Mouse (Mus musculus) lung, embryonic 14.5 days (tissue): ENCODE measurements around the gene Adora2a. TPM values are rescaled to one million over a fixed set of nuclear protein-coding genes. Genes with fewer than 3 reads are reported as not detected.
"Not testable (repeated sequence)": the region's sequence is repeated elsewhere in the genome, so short reads cannot be mapped to it uniquely, and the experiment has no call there.

ENCODE experiments used
- ATAC-seq: fragments of 200-750 bp; cut with Nextera tagmentation; 2 replicates; pipeline ENCODE4 v1.8.0; 2017; ENCODE audit warnings: mild to moderate bottlenecking, moderate TSS enrichment, moderate library complexity; ENCODE audit not compliant: insufficient read depth
- DNase-seq: peaks from one replicate; pipeline ENCODE4 v3.0.0-alpha.2; 2015
- H3K27ac ChIP-seq: fragments of 300-500 bp; sonication (generic); 2 replicates; pipeline ENCODE4 v1.5.1; 2014; ENCODE audit warnings: low read depth, mild to moderate bottlenecking, moderate library complexity
- H3K27me3 ChIP-seq: fragments of 300-500 bp; sonication (generic); 2 replicates; pipeline ENCODE4 v1.6.1; 2014; ENCODE audit warnings: low read length, control low read depth; ENCODE audit not compliant: insufficient read depth
- H3K36me3 ChIP-seq: fragments of 300-500 bp; sonication (generic); 2 replicates; pipeline ENCODE4 v1.6.1; 2014; ENCODE audit warnings: control low read depth; ENCODE audit not compliant: insufficient read depth
- H3K4me1 ChIP-seq: fragments of 300-500 bp; sonication (generic); 2 replicates; pipeline ENCODE4 v1.6.1; 2014; ENCODE audit warnings: antibody characterized with exemption, control low read depth; ENCODE audit not compliant: insufficient read depth
- H3K4me2 ChIP-seq: fragments of 300-500 bp; sonication (generic); 2 replicates; pipeline ENCODE4 v1.6.1; 2014; ENCODE audit warnings: mild to moderate bottlenecking
- H3K4me3 ChIP-seq: fragments of 300-500 bp; sonication (generic); 2 replicates; pipeline ENCODE4 v1.5.1; 2014; ENCODE audit warnings: low read depth, low read length
- H3K9ac ChIP-seq: fragments of 300-500 bp; sonication (generic); 2 replicates; pipeline ENCODE4 v1.6.1; 2014
- H3K9me3 ChIP-seq: fragments of 300-500 bp; sonication (generic); 2 replicates; pipeline ENCODE4 v1.6.1; 2016; ENCODE audit warnings: low read depth, low read length, control low read depth
- CTCF ChIP-seq: IDR thresholded peaks from 2 replicates; pipeline ENCODE4 v1.5.1; 2016; ENCODE audit warnings: antibody characterized with exemption, low read depth
- WGBS: fragments of 180-500 bp; shearing (Covaris S2); extraction: QIAGEN DNeasy Blood & Tissue Kit; methylation state at CpG from one replicate; pipeline ENCODE4 v1.1.7; 2014; 5-methylcytosine and 5-hydroxymethylcytosine counted together
- polyA plus RNA-seq: library from polyadenylated mRNA; unstranded; fragments of >200 nt; fragmentation: Nextera tagmentation; extraction: Ambion mirVana; gene quantifications from 2 replicates; pipeline ENCODE4 v1.2.1, GENCODE M21; 2014

The Adora2a gene
- polyA plus RNA-seq, 1 experiment from 2014 or later = 7.3 TPM

- Histone ChIP-seq H3K9me3 (no peaks in the 10 kb centered on the region), H3K27me3 (no peaks in the 10 kb centered on the region), H3K4me1 (no peaks in the 10 kb centered on the region), H3K36me3 (no peaks in the 10 kb centered on the region), H3K9ac (no peak overlapping the region), H3K4me3 (no peak overlapping the region), H3K27ac (no peak overlapping the region), H3K4me2 (no peak overlapping the region)
- ATAC-seq = no peak
- no peak for TF ChIP-seq CTCF
- peak; percentile 71 for DNase-seq
- 38% methylated on average over 2 of the region's 2 CpGs for WGBS
These were observed 28.6 kb downstream of the Adora2a start for GRCm38 (mm10) chr10:75345265-75345664.

GRCm38 (mm10) chr10:75350564-75350963 lies 33.9 kb downstream of the Adora2a start:
- H3K27me3 ChIP-seq = no peaks in the 10 kb centered on the region
- H3K4me2 ChIP-seq = no peak overlapping the region
- H3K36me3 ChIP-seq = no peaks in the 10 kb centered on the region
- 73% methylated on average over 5 of the region's 5 CpGs for WGBS
- H3K9ac ChIP-seq = no peak overlapping the region
- no peaks in the 10 kb centered on the region for H3K4me1 ChIP-seq
- TF ChIP-seq CTCF = no peak
- H3K4me3 ChIP-seq = no peak overlapping the region
- no peaks in the 10 kb centered on the region for H3K9me3 ChIP-seq
- no peak overlapping the region for H3K27ac ChIP-seq
- ATAC-seq = no peak
- DNase-seq = no peak

GRCm38 (mm10) chr10:75352541-75352940 lies 35.9 kb downstream of the Adora2a start:
- no peak overlapping the region for H3K27ac ChIP-seq
- ATAC-seq (no peak), DNase-seq (no peak)
- H3K27me3 ChIP-seq = no peaks in the 10 kb centered on the region
- no peak for TF ChIP-seq CTCF
- H3K4me2 ChIP-seq = no peak overlapping the region
- WGBS = 94% methylated on average over 12 of the region's 12 CpGs
- no peaks in the 10 kb centered on the region for H3K36me3 ChIP-seq
- H3K4me3 ChIP-seq = no peak overlapping the region
- no peaks in the 10 kb centered on the region for H3K4me1 ChIP-seq
- no peaks in the 10 kb centered on the region for H3K9me3 ChIP-seq
- no peak overlapping the region for H3K9ac ChIP-seq

DNA sequence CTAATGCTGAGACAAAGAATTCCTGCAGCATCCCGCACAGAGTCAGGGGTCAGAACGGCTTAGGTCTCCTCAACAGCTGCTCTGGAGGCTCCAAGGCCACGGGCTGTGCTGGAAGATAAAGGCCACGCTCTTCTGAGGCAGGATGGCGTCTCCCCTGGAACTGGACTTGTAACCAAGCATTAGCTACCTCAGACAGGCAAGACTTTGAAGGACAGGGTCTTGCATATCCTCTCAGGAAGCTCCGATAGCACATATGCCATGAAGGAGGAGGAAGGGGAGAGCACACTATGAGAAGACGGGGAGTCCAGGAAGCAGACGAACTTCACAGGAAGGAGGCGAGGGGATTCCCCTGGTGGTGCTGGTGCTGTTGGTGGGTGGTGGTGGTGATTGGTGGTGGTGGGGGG lies 37.2 kb downstream of the Adora2a start:
- not testable (repeated sequence) for H3K4me2 ChIP-seq, H3K27me3 ChIP-seq, H3K9me3 ChIP-seq, H3K4me3 ChIP-seq, DNase-seq, H3K27ac ChIP-seq, H3K4me1 ChIP-seq, H3K36me3 ChIP-seq, H3K9ac ChIP-seq
- 40% methylated on average over 7 of the region's 9 CpGs for WGBS
- ATAC-seq = peak; percentile 44; the same call in 1 of the 2 replicates

DNA sequence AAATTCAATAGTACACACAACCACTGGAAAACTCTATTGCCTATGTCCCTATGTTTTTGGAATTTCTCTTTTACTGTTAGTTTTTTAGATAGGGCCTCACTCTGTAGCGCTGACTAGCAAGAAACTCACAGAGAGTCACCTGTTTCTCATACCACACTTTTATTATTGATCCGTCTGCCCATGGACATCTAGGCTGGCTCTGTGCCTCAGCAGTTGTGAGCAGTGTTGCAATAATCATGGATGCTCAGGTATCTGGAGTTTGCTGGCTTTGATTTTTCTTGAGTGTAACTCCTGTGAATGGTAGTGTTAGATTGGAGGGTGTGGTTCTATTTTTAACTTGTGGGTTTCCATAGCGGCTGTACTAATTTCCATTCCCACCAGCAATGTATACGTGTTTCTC lies 38.7 kb downstream of the Adora2a start:
- Histone ChIP-seq H3K27ac (no peak overlapping the region), H3K36me3 (no peaks in the 10 kb centered on the region), H3K27me3 (no peaks in the 10 kb centered on the region), H3K4me2 (no peak overlapping the region), H3K9ac (no peak overlapping the region), H3K4me3 (no peak overlapping the region), H3K9me3 (no peaks in the 10 kb centered on the region), H3K4me1 (no peaks in the 10 kb centered on the region)
- DNase-seq (no peak), ATAC-seq (no peak)
- WGBS = 61% methylated on average over 4 of the region's 4 CpGs
- no peak for TF ChIP-seq CTCF

GRCm38 (mm10) chr10:75364214-75364690 lies 47.6 kb downstream of the Adora2a start:
- peak; percentile 82 for DNase-seq
- not testable (repeated sequence) for H3K4me1 ChIP-seq, H3K36me3 ChIP-seq, H3K9ac ChIP-seq, H3K4me2 ChIP-seq, H3K4me3 ChIP-seq, H3K27me3 ChIP-seq, H3K9me3 ChIP-seq
- ATAC-seq = peak; percentile 94
- H3K27ac ChIP-seq = peak overlapping the region; percentile 64; the same call in 1 of the 2 replicates
- WGBS = 7% methylated on average over 1 of the region's 1 CpGs

DNA sequence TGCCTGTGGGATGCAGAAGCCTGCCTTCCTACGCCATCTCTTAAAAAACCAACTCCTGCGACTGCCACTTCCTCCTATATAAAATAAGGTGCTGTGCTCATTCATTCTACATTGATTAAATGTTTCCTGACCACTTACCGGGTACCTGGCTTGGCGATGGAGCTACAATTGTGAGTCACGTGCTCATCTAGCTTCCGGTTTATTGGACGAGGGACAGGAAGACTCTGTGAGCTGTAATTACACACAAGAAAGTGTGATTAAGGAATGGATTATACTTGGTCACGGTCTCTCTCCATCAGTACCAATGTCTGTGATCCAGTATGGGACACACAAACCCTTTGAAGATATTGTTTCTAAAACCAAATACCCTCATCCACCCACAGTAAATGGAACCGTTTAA lies 48.1 kb downstream of the Adora2a start:
- H3K27ac ChIP-seq = peak overlapping the region; percentile 58; the same call in 1 of the 2 replicates
- no peaks in the 10 kb centered on the region for H3K27me3 ChIP-seq
- no peaks in the 10 kb centered on the region for H3K4me1 ChIP-seq
- DNase-seq = no peak
- H3K4me3 ChIP-seq = no peak overlapping the region
- H3K4me2 ChIP-seq = no peak overlapping the region
- no peaks in the 10 kb centered on the region for H3K9me3 ChIP-seq
- H3K9ac ChIP-seq = no peak overlapping the region
- H3K36me3 ChIP-seq = no peaks in the 10 kb centered on the region
- WGBS = 68% methylated on average over 9 of the region's 9 CpGs
- 0 out of 2 replicates have a peak, but pooled peaks have one; percentile 5 for ATAC-seq
- no peak for TF ChIP-seq CTCF

DNA sequence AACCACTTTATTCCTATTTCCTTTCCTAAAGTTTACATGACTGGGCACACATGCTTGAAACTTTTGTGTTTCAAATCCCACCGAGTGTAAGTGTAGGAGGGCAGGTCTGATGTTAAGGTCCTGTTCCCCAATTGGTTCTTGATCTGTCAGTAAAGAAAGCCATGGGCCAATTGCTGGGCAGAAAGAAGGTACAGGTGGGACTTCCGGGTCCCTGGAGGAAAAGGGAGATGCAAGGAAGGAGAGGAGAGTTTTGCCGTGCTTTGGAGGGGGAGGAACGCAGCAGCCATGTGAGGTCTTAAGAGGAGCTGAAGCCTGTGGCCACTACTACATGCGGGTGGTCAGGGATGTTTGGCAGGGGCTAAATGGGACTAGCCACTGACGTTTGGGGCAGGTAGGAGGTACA lies 48.6 kb downstream of the Adora2a start:
- Histone ChIP-seq H3K36me3 (no peaks in the 10 kb centered on the region), H3K4me3 (no peak overlapping the region), H3K4me2 (peak overlapping the region; percentile 23; the same call in 1 of the 2 replicates), H3K9me3 (no peaks in the 10 kb centered on the region), H3K27ac (no peak overlapping the region), H3K9ac (no peak overlapping the region), H3K4me1 (no peaks in the 10 kb centered on the region), H3K27me3 (no peaks in the 10 kb centered on the region)
- no peak for TF ChIP-seq CTCF
- 49% methylated on average over 6 of the region's 6 CpGs for WGBS
- 0 out of 2 replicates have a peak, but pooled peaks have one; percentile 7 for ATAC-seq
- DNase-seq = no peak

DNA sequence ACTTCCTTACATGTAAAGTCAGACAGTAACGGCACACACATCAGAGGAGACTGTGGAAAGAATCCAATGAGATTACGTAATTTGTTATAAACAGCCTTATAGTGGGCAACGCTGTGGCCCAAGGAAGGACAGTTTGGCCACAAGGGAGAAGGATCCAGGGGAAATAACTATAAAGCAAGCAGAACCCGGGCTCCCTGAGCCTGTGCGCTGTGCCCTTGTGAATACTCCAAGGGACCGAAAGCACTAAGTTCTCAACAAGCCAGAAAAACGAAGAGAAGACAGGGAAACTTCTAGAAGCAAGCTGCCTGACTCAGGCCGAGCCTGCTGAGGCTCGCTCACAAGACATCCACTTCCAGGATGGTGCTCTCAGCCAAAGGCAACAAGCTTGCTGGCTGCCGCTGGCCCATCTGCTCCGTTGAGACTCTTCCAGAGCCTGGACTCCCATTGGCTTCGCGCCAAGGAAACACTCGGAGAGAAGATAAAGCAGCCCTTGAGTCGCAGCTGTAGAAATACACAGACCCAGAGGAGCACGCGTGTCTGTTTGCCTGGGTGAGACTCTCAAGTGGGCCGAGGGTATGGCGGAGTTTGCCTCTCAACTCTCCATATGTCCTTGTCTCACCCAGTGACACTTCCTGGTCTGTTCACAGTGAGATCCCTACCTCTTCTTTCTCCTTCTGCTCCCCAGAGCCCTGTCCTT lies 57.1 kb downstream of the Adora2a start:
- 50% methylated on average over 12 of the region's 19 CpGs for WGBS
- peak; percentile 87 for ATAC-seq
- H3K27ac ChIP-seq, H3K9ac ChIP-seq, H3K4me2 ChIP-seq, H3K4me1 ChIP-seq, H3K36me3 ChIP-seq, H3K27me3 ChIP-seq, H3K4me3 ChIP-seq, H3K9me3 ChIP-seq: not testable (repeated sequence)
- peak; percentile 59 for DNase-seq
